Mouse (Mus musculus): ENCODE measurements around the gene Aak1. TPM values are rescaled to one million over a fixed set of nuclear protein-coding genes. Genes with fewer than 3 reads are reported as not detected.
A peak's percentile ranks its signal among the peaks of the same experiment; 100 is the strongest.

The Aak1 gene
- 11.4 and 13.6 TPM in 2 replicates for polyA plus RNA-seq (2016; fragmentation: Nextera tagmentation; extraction: Ambion mirVana)

DNA sequence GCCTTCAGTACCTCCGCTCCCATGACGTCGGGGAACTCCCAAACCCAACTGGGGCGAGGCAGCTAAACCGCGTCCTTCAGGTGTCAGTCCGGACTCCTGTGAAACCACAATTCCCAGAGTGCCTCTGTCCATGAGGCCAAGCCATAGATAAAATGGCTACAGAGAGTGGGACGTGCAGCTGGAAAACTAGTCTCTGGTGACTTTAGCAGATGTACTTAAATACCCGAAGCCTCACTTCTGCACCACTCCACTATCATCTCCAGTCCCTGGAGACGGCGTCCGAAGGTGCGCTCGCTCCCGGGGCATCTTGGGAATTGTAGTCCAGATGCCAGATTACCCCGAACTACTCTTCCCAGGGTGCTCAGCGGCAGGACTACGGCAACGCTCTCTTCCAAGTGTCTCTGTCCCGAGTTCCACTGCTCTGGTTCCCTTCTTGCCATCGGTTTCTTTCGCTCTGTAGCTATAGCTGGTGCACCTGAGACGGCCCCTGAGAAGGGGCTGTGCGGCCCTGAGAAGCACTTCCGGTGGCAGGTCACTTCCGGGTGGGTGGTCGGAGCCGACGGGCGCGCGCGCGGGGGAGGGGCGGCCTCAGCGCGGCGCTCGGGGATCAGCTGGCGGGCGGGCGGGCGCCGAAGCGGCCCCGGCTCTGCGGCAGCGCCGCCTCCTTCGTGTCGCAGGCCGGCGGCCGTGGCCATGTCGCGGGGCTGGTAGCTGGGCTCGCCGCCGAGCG lies at the start of gene Aak1:
TSS of gene Aak1 (plus strand) at position 603 of the 730 bp plus-strand sequence.
- Histone ChIP-seq H3K9me3 (no peaks in the 10 kb centered on the region), H3K27ac (peak within 1 kb of the TSS; percentile 96), H3K4me3 (peak within 1 kb of the TSS; percentile 94), H3K4me1 (peaks cover 35% of the 10 kb centered on the region), H3K36me3 (replicated peaks) (peaks cover 9% of the 10 kb centered on the region), H3K27me3 (ENCODE audit: poor library complexity, severe bottlenecking) (no peaks in the 10 kb centered on the region)
- under 1% methylated on average over 60 of the region's 60 CpGs for WGBS
- peak; percentile 91 for DNase-seq (ENCODE audit: extremely low spot score, low spot score)

DNA sequence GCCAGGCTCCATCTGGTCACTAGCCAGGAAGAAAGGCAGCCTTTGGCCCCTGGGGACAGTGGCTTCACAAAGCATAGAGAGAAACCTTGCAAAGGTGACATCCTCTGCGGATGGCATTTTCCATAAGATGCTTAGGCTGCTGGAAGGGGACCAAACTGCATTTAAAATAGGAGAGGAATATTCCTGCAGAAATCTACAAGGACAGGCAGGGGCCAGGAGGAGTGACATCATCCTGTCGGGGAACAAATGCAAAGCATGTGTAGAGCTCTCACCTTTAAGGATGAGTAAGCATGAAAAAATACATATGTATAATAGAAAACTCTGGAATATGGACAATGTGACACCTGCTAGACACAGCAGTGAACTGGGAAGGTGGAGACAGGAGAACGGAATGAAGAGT lies 48.9 kb upstream of the Aak1 start:
- H3K9me3 ChIP-seq, result no peaks in the 10 kb centered on the region
- H3K27ac ChIP-seq, result no peak overlapping the region
- WGBS, result 92% methylated on average over 3 of the region's 3 CpGs
- no peaks in the 10 kb centered on the region; the same call in 1 of the 2 replicates for H3K4me1 ChIP-seq
- DNase-seq (ENCODE audit: extremely low spot score, low spot score), result no peak
- no peak overlapping the region for H3K4me3 ChIP-seq
- H3K27me3 ChIP-seq (ENCODE audit: poor library complexity, severe bottlenecking), result peaks cover 14% of the 10 kb centered on the region
- no peaks in the 10 kb centered on the region for H3K36me3 ChIP-seq (replicated peaks)

DNA sequence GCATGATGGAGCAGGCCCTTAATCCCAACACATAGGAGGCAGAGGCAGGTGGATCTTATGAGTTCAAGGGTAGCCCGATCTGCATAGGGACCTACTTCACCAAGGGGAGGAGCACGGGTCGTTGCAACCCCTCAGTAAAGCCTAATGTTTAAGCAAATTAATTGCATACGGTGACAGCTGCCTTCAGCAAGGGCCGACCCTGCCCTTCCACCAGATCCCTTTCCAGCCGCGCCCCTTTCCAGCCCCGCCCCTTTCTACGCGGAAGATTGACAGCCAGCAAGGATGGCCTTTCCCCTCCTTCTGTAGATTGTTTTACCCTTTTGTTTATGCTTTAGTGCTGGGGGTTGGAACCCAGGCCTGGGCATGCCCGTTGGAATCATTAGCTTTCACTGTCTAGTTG lies 47.9 kb upstream of the Aak1 start:
- Histone ChIP-seq H3K9me3 (no peaks in the 10 kb centered on the region), H3K4me3 (no peak overlapping the region), H3K4me1 (no peaks in the 10 kb centered on the region; the same call in 1 of the 2 replicates), H3K27ac (no peak overlapping the region), H3K27me3 (ENCODE audit: poor library complexity, severe bottlenecking) (0 out of 2 replicates have a peak, but pooled peaks cover 8% of the 10 kb centered on the region), H3K36me3 (replicated peaks) (no peaks in the 10 kb centered on the region)
- 59% methylated on average over 11 of the region's 11 CpGs for WGBS
- DNase-seq (ENCODE audit: extremely low spot score, low spot score), result no peak

DNA sequence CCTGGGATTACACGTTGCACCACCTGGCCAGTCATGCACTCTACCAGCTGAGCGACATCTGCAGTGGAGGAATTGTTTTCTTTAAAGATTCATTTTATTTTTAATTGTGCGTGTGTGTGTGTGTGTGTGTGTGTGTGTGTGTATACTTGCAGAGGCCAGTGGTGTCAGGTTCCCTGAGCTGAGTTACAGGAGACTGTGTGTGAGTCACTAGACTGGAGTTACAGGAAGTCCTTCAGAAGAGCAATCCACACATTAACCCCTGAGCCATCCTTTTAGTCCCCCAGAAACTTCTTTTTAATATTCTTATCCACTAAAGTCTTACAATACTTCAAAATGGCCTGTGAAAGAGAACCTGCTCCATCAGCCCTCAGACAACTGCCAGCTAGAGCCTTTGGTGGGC lies 44.7 kb upstream of the Aak1 start:
- no peak for DNase-seq (ENCODE audit: extremely low spot score, low spot score)
- WGBS, result 83% methylated on average over 3 of the region's 3 CpGs
- peaks cover 4% of the 10 kb centered on the region; the same call in 1 of the 2 replicates for H3K4me1 ChIP-seq

DNA sequence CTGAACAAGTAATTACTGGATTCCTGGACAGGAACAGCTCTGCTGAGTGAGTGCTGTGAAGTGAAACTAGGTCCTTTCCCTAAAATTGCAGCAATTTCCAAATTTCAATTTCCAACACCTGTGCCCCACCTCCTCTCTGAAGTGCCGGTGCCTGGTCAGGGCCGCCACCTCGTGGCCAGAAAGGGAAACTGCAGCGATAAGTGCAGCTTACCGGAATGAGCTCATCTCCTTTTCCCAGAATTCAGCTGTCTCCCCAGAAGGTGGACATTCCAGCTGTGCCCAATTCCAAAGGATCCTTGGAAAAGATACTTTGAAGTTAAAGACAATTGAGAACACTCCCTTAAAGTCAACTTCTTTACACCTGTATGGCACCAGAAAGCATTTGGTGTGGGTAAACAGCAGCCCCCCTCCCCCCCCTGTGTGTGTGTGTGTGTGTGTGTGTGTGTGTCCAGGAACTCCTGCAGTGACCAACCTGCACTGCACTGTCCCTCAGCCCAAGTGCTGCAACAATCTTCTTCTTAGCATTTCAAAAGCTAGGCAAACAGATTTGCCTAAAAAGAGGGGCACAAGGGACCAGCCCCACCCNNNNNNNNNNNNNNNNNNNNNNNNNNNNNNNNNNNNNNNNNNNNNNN lies 42.7 kb upstream of the Aak1 start:
- WGBS, result 5% methylated on average over 5 of the region's 5 CpGs
- 0 out of 2 replicates have a peak overlapping the region, but pooled peaks have one; percentile 30 for H3K27ac ChIP-seq

More for the DNA sequence above, 44.7 kb upstream of the Aak1 start:
- H3K27me3 ChIP-seq (ENCODE audit: poor library complexity, severe bottlenecking), result no peaks in the 10 kb centered on the region
- no peak overlapping the region for H3K27ac ChIP-seq
- H3K4me3 ChIP-seq, result no peak overlapping the region
- H3K36me3 ChIP-seq (replicated peaks), result no peaks in the 10 kb centered on the region
- H3K9me3 ChIP-seq, result no peaks in the 10 kb centered on the region

DNA sequence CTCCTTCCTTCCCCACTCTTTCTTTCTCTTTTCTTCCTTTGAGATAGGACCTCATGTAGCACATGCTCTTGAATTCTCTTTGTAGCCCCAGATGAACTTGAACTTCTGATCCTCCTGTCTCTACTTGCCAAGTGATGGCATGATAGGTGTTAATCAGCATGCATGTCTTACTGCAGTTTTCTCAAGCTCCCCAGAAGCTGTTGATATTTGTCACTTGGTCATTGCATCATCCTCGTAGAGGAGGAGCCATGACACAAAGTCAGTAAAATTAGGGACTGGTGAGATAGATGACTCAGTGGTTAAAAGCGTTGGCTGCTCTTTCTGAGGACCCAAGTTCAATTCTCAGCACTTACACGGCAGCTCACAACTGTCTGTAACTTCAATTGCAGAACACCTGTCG lies 36.4 kb upstream of the Aak1 start:
- 67% methylated on average over 4 of the region's 4 CpGs for WGBS
- no peaks in the 10 kb centered on the region for H3K9me3 ChIP-seq
- no peaks in the 10 kb centered on the region for H3K36me3 ChIP-seq (replicated peaks)
- no peaks in the 10 kb centered on the region for H3K27me3 ChIP-seq (ENCODE audit: poor library complexity, severe bottlenecking)
- no peak overlapping the region for H3K27ac ChIP-seq
- no peak for DNase-seq (ENCODE audit: extremely low spot score, low spot score)
- H3K4me3 ChIP-seq, result no peak overlapping the region
- peaks cover 24% of the 10 kb centered on the region for H3K4me1 ChIP-seq

More for the DNA sequence above, 42.7 kb upstream of the Aak1 start:
- no peak overlapping the region for H3K4me3 ChIP-seq
- DNase-seq (ENCODE audit: extremely low spot score, low spot score), result peak; percentile 67
- no peaks in the 10 kb centered on the region for H3K9me3 ChIP-seq
- no peaks in the 10 kb centered on the region for H3K27me3 ChIP-seq (ENCODE audit: poor library complexity, severe bottlenecking)
- no peaks in the 10 kb centered on the region for H3K36me3 ChIP-seq (replicated peaks)
- H3K4me1 ChIP-seq, result peaks cover 4% of the 10 kb centered on the region; the same call in 1 of the 2 replicates

DNA sequence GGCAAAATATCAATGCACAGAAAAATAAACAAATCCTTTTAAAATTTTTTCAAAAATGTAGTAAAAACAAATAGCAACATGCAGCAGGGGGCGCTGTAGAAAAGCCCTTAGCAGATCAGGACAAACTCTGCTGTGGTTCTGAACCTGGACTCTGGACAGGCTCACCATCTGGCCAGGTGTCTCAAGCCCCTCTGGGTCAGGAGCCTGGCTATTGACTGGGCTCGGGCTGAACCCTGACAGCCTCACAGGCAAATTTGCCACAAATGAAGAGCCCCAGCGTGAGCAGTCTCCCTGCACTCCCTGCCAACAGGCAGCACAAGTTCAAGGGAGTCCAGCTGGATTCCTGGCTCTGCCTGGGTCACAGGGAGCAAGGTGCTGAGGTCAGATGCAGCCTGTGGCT lies 36.0 kb upstream of the Aak1 start:
- H3K9me3 ChIP-seq, result no peaks in the 10 kb centered on the region
- WGBS, result 14% methylated on average over 3 of the region's 3 CpGs
- H3K36me3 ChIP-seq (replicated peaks), result no peaks in the 10 kb centered on the region
- H3K4me3 ChIP-seq, result no peak overlapping the region
- no peak for DNase-seq (ENCODE audit: extremely low spot score, low spot score)
- no peak overlapping the region for H3K27ac ChIP-seq
- H3K27me3 ChIP-seq (ENCODE audit: poor library complexity, severe bottlenecking), result no peaks in the 10 kb centered on the region
- H3K4me1 ChIP-seq, result peaks cover 24% of the 10 kb centered on the region

DNA sequence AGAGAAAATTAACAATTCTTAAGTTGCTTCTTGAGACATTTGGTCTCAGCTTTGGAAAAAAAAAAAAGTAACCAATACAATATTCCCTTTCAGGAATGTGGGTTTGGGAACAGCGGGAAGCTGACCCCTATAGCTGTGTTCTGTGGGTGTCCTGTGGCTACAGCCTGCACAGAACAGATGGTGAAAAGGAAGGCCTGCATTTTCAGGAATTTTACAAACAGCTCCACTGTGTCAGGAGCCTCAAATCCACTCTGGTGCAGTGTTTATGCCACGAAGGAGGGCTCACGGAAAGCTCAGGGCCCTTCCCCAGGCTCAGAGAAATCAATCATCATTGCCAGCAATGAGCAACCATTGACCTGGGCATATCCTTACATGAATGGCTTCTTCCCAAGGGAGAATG lies 34.4 kb upstream of the Aak1 start:
- no peaks in the 10 kb centered on the region for H3K36me3 ChIP-seq (replicated peaks)
- H3K9me3 ChIP-seq, result no peaks in the 10 kb centered on the region
- H3K4me3 ChIP-seq, result peak overlapping the region; percentile 33
- no peaks in the 10 kb centered on the region for H3K27me3 ChIP-seq (ENCODE audit: poor library complexity, severe bottlenecking)
- WGBS, result 47% methylated on average over 3 of the region's 3 CpGs
- no peak for DNase-seq (ENCODE audit: extremely low spot score, low spot score)
- peaks cover 24% of the 10 kb centered on the region for H3K4me1 ChIP-seq
- H3K27ac ChIP-seq, result peak overlapping the region; percentile 48; the same call in 1 of the 2 replicates

DNA sequence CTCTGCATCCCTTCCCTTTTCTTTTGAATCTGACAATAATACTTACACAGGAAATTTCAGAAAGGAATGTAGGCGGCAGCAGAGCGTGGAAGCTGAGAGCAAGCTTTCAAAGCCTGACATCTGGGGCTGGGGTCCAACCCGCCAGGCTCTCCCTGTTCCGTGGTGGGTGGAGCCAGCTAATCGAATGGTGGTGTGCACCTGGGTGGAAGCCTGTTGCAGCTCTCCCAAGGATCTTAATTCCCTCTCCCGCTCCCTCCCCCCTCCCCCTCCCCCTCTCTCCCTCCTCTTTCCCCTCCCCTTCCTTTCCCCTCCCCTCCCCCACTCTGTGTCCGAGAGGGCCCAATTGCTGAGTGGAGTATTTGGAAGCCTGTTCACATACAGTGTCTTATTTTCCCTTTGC lies 33.9 kb upstream of the Aak1 start:
- H3K27me3 ChIP-seq (ENCODE audit: poor library complexity, severe bottlenecking), result no peaks in the 10 kb centered on the region
- H3K27ac ChIP-seq, result peak overlapping the region; percentile 48; the same call in 1 of the 2 replicates
- peak overlapping the region; percentile 33 for H3K4me3 ChIP-seq

DNA sequence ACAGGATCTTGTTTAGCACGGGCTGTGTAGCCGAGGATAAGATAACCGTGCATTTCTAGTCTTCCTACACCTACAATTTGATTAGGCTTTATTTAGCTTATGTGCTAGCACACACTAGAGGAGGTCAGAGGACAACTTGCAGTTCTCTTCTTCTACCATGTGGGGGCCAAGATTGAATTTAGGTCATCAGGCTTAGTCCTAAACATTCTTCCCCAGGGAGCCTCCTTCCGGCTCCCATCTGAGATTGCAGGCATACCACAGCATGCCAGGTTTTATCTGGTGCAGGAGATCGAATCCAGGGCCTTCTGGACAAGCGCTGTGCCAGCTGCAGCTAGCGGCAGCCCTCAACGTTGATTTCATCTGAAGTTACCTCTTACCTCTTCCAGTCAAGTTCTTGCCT lies 32.7 kb upstream of the Aak1 start:
- no peaks in the 10 kb centered on the region for H3K36me3 ChIP-seq (replicated peaks)
- peak; percentile 22 for DNase-seq (ENCODE audit: extremely low spot score, low spot score)
- peaks cover 24% of the 10 kb centered on the region for H3K4me1 ChIP-seq
- no peak overlapping the region for H3K4me3 ChIP-seq
- H3K27me3 ChIP-seq (ENCODE audit: poor library complexity, severe bottlenecking), result no peaks in the 10 kb centered on the region
- H3K27ac ChIP-seq, result no peak overlapping the region
- H3K9me3 ChIP-seq, result no peaks in the 10 kb centered on the region
- 24% methylated on average over 8 of the region's 8 CpGs for WGBS

More for the DNA sequence above, 33.9 kb upstream of the Aak1 start:
- 0% methylated on average over 6 of the region's 7 CpGs for WGBS
- peaks cover 24% of the 10 kb centered on the region for H3K4me1 ChIP-seq
- peak; percentile 26 for DNase-seq (ENCODE audit: extremely low spot score, low spot score)
- H3K9me3 ChIP-seq, result no peaks in the 10 kb centered on the region
- H3K36me3 ChIP-seq (replicated peaks), result no peaks in the 10 kb centered on the region

DNA sequence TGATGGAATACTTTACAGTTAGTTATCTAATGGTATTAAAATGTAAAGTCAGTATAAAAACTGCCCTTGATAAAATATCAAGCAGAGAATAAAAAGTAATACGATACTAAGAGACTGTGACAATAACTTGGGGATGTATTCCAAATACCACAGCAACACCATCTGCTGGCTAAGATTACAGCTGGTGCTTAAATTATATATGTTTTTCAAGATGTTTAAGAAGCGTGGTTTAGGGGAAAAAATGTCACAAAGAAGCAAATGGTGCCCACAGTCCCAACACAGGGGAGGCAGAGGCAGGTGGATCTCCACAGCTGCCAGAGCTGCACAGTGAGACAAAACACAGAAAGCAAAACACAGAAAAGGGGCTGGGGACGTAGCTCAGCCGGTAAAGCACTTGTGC lies 30.4 kb upstream of the Aak1 start:
- peaks cover 20% of the 10 kb centered on the region for H3K27me3 ChIP-seq (ENCODE audit: poor library complexity, severe bottlenecking)
- 86% methylated on average over 4 of the region's 4 CpGs for WGBS
- no peak for DNase-seq (ENCODE audit: extremely low spot score, low spot score)
- H3K9me3 ChIP-seq, result no peaks in the 10 kb centered on the region
- no peak overlapping the region for H3K27ac ChIP-seq
- H3K4me1 ChIP-seq, result peaks cover 38% of the 10 kb centered on the region
- no peak overlapping the region for H3K4me3 ChIP-seq
- H3K36me3 ChIP-seq (replicated peaks), result no peaks in the 10 kb centered on the region

DNA sequence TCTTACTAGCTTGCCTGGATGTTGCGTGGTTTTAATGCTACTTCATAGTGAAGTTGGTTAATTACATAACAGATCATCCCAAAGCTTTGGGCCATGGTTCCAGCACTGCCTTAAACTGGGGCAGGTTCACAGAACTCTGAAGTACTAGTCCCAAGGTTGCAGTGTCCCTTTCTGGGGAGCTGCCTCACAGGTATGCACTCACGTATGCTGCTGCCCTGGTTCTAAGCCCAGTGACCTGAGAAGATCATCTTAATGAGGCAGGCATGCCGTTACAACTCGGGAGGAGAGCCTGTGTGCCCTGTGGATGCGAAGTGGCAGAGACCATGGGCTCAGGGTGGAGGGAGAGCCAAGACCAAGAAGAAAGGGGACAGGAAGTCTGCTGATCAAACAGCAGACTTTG lies 29.4 kb upstream of the Aak1 start:
- Histone ChIP-seq H3K9me3 (no peaks in the 10 kb centered on the region), H3K27ac (no peak overlapping the region), H3K4me3 (no peak overlapping the region), H3K36me3 (replicated peaks) (no peaks in the 10 kb centered on the region), H3K4me1 (peaks cover 33% of the 10 kb centered on the region), H3K27me3 (ENCODE audit: poor library complexity, severe bottlenecking) (peaks cover 27% of the 10 kb centered on the region)
- no peak for DNase-seq (ENCODE audit: extremely low spot score, low spot score)
- whole genome bisulfite sequencing, result 79% methylated on average over 5 of the region's 5 CpGs

DNA sequence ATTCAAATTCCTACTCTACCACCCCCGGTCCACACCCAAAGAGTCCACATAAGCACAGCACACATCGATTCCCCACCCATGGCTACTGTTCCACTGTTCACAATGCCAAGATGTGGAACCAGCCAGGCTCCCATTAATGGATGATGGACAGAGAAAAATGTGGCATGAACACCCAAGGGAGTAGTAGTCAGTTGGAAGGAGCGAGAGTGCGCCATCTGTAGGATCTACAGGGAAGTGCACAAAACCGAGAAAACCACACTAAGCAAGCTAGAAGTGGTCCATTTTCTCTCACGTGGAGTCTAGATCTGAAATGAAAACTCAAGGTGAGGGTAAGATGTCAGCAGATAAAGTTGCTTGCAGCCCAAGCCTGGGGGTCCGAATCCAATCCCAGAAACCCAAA lies 28.6 kb upstream of the Aak1 start:
- no peak overlapping the region for H3K27ac ChIP-seq
- no peak overlapping the region for H3K4me3 ChIP-seq
- H3K27me3 ChIP-seq (ENCODE audit: poor library complexity, severe bottlenecking), result peaks cover 27% of the 10 kb centered on the region
- H3K9me3 ChIP-seq, result no peaks in the 10 kb centered on the region
- peaks cover 25% of the 10 kb centered on the region for H3K4me1 ChIP-seq
- H3K36me3 ChIP-seq (replicated peaks), result no peaks in the 10 kb centered on the region
- no peak for DNase-seq (ENCODE audit: extremely low spot score, low spot score)
- 72% methylated on average over 7 of the region's 7 CpGs for WGBS
